In the genomic region with DNA sequence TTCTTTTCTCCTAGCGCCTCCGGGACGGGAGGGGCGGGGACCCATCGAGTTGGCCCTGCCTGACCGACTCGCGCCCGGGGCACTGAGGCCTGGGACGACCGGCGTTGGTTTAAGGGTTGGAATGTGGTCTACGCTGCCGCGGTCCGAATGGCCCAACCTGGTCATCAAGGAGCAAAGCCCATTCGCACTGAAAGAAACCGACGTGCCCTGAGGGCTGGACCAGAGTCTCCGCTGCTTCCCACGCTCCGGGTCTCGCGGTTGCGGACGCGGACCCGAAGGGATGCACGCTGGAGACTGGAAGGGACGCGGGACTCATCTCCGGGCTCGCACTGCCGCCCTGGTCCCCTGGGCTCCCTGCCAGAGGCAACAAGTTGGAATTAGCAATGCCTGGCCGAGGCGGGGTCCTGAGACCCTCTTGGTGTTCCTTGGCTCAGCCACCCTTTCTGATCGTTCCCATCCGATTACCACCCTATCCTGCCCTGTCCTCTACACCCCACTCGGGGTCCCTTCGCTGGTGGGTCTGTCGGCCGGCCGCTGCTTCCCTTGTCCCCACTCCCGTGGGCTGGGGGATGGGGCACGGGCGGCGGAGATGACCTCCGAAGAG, we compare ENCODE assay signal across 9 mouse cellular contexts. TPM values are rescaled to one million over a fixed set of nuclear protein-coding genes. Genes with fewer than 3 reads are reported as not detected.
DNase-seq lines count a peak whose midpoint lies in the region; ATAC-seq and TF ChIP-seq lines count a peak whose summit lies in the region.
"Had no signal": no experiment of that assay in that cellular context is flagged by ENCODE, and none has a peak within 500 bp of the region (broad histone marks: within the 10 kb centered on the region; RNA-seq: fewer than 3 reads in every experiment).

No protein-coding gene starts in this region.

- 0 out of 2 replicates have a peak overlapping the region, but pooled peaks have one; percentile 4 for H3K9ac ChIP-seq in hindbrain, embryonic 14.5 days
- no peak overlapping the region for H3K9ac ChIP-seq in midbrain, postnatal 0 days (replicated peaks; ENCODE audit: low read length, poor library complexity, severe bottlenecking)

- 0 out of 2 replicates have a peak, but pooled peaks have one; percentile 12 for ATAC-seq in hindbrain, embryonic 14.5 days (ENCODE audit: low FRiP score)
- ATAC-seq in midbrain, postnatal 0 days (ENCODE audit: low FRiP score) = no peak
- no peak for ATAC-seq in granulocyte monocyte progenitor cell, adult 5-6 weeks (replicated peaks; ENCODE audit: poor library complexity, severe bottlenecking)
- no peak for ATAC-seq in megakaryocyte-erythroid progenitor cell, adult 5-6 weeks (replicated peaks; ENCODE audit: low FRiP score, low TSS enrichment, poor library complexity, severe bottlenecking)

- peaks cover 23% of the 10 kb centered on the region for H3K4me1 ChIP-seq in hindbrain, embryonic 14.5 days (replicated peaks; ENCODE audit: control insufficient read depth, insufficient read depth, low read length)
- H3K4me1 ChIP-seq in midbrain, postnatal 0 days (ENCODE audit: insufficient read depth, low read length) = peaks cover 17% of the 10 kb centered on the region

- peak overlapping the region; percentile 12 for H3K4me3 ChIP-seq in hindbrain, embryonic 14.5 days (replicated peaks; ENCODE audit: low read length)
- peak overlapping the region; percentile 15; the same call in 1 of the 2 replicates for H3K4me3 ChIP-seq in midbrain, postnatal 0 days (ENCODE audit: low read depth, low read length)

- peaks cover 98% of the 10 kb centered on the region for H3K27me3 ChIP-seq in hindbrain, embryonic 14.5 days (ENCODE audit: control insufficient read depth, insufficient read depth, low read length)
- peaks cover 68% of the 10 kb centered on the region for H3K27me3 ChIP-seq in midbrain, postnatal 0 days (ENCODE audit: insufficient read depth, low read length)

- H3K4me2 ChIP-seq in hindbrain, embryonic 14.5 days (replicated peaks) = peak overlapping the region; percentile 39
- peak overlapping the region; percentile 38 for H3K4me2 ChIP-seq in midbrain, postnatal 0 days (ENCODE audit: low read depth, low read length, poor library complexity, severe bottlenecking)

- TF ChIP-seq CTCF in midbrain, postnatal 0 days (IDR thresholded peaks at IDR 0.05) = no peak

- no peaks in the 10 kb centered on the region for H3K9me3 ChIP-seq in hindbrain, embryonic 14.5 days (ENCODE audit: control insufficient read depth, low read length)
- H3K9me3 ChIP-seq in midbrain, postnatal 0 days (ENCODE audit: low read length) = no peaks in the 10 kb centered on the region

- no peak overlapping the region for H3K27ac ChIP-seq in hindbrain, embryonic 14.5 days
- H3K27ac ChIP-seq in midbrain, postnatal 0 days (ENCODE audit: low read depth, low read length) = no peak overlapping the region

- no peaks in the 10 kb centered on the region for H3K36me3 ChIP-seq in hindbrain, embryonic 14.5 days (replicated peaks; ENCODE audit: control insufficient read depth, insufficient read depth)
- no peaks in the 10 kb centered on the region for H3K36me3 ChIP-seq in midbrain, postnatal 0 days (ENCODE audit: insufficient read depth, low read length)

- DNase-seq in kidney, adult 18-20 months = peak; percentile 15
- DNase-seq in kidney, postnatal 25 days = no peak
- DNase-seq in embryo, embryonic 11 days = peak; percentile 67
- DNase-seq in hindbrain, embryonic 14.5 days (ENCODE audit: low spot score) = peak; percentile 39
- DNase-seq in midbrain, postnatal 0 days (ENCODE audit: low spot score) = peak; percentile 12
- DNase-seq in thymus, postnatal 10 days (ENCODE audit: low spot score in 2 of 2) = no peak

- WGBS in hindbrain, embryonic 14.5 days = under 1% methylated on average over 48 of the region's 48 CpGs
- WGBS in midbrain, postnatal 0 days = under 1% methylated on average over 45 of the region's 48 CpGs

RNA-seq across cellular contexts. Expression of a gene that starts 3.6 kb away (rescaled TPM):
- 0.50 and 0.89 TPM in 2 replicates for polyA plus RNA-seq in hindbrain, embryonic 14.5 days (2014; fragmentation: Nextera tagmentation; extraction: Ambion mirVana)
- 0.99 and 1.4 TPM in 2 replicates for total RNA-seq in midbrain, postnatal 0 days (2014; rRNA removed)
- polyA plus RNA-seq in midbrain, postnatal 0 days (2015; fragmentation: Nextera tagmentation; extraction: Ambion mirVana) = 1.9 and 2.4 TPM in 2 replicates
- total RNA-seq in granulocyte monocyte progenitor cell, adult 5-6 weeks (2014; fragmentation: Nextera tagmentation) = not detected in 2 replicates
- not detected in 2 replicates for total RNA-seq in granulocyte monocyte progenitor cell, adult 5-6 weeks (2017)
- not detected in 2 replicates for total RNA-seq in megakaryocyte-erythroid progenitor cell, adult 5-6 weeks (2014; fragmentation: Nextera tagmentation)
- not detected in 2 replicates for total RNA-seq in megakaryocyte-erythroid progenitor cell, adult 5-6 weeks (2017)
- total RNA-seq: neutrophil, adult 5-6 weeks had no signal

RNA-seq across cellular contexts. Expression of a gene that starts 34.3 kb away (rescaled TPM):
- polyA plus RNA-seq in hindbrain, embryonic 14.5 days (2014; fragmentation: Nextera tagmentation; extraction: Ambion mirVana) = 29.5 and 33.1 TPM in 2 replicates
- total RNA-seq in midbrain, postnatal 0 days (2014; rRNA removed) = 26.7 and 27.4 TPM in 2 replicates
- 32.2 and 36.8 TPM in 2 replicates for polyA plus RNA-seq in midbrain, postnatal 0 days (2015; fragmentation: Nextera tagmentation; extraction: Ambion mirVana)
- total RNA-seq in granulocyte monocyte progenitor cell, adult 5-6 weeks (2014; fragmentation: Nextera tagmentation) = 58.1 and 68.7 TPM in 2 replicates
- 59.2 and 59.7 TPM in 2 replicates for total RNA-seq in granulocyte monocyte progenitor cell, adult 5-6 weeks (2017)
- 89.1 and 94.6 TPM in 2 replicates for total RNA-seq in megakaryocyte-erythroid progenitor cell, adult 5-6 weeks (2014; fragmentation: Nextera tagmentation)
- total RNA-seq in megakaryocyte-erythroid progenitor cell, adult 5-6 weeks (2017) = 115 and 151 TPM in 2 replicates

RNA-seq across cellular contexts. Expression of a gene that starts 51.9 kb away (rescaled TPM):
- polyA plus RNA-seq in hindbrain, embryonic 14.5 days (2014; fragmentation: Nextera tagmentation; extraction: Ambion mirVana) = 19.7 and 20.9 TPM in 2 replicates
- 44.9 and 50.1 TPM in 2 replicates for total RNA-seq in midbrain, postnatal 0 days (2014; rRNA removed)
- polyA plus RNA-seq in midbrain, postnatal 0 days (2015; fragmentation: Nextera tagmentation; extraction: Ambion mirVana) = 13.1 and 13.8 TPM in 2 replicates
- total RNA-seq in granulocyte monocyte progenitor cell, adult 5-6 weeks (2014; fragmentation: Nextera tagmentation) = 41.9 and 65.4 TPM in 2 replicates
- total RNA-seq in granulocyte monocyte progenitor cell, adult 5-6 weeks (2017) = 21.0 and 24.5 TPM in 2 replicates
- total RNA-seq in megakaryocyte-erythroid progenitor cell, adult 5-6 weeks (2014; fragmentation: Nextera tagmentation) = 40.2 and 40.4 TPM in 2 replicates
- 20.9 and 22.9 TPM in 2 replicates for total RNA-seq in megakaryocyte-erythroid progenitor cell, adult 5-6 weeks (2017)

Comparison
In these comparisons a context has a peak if more than half of its experiments do, and no peak if none do; other contexts are left out.
1. DNase-seq: peak in kidney, adult 18-20 months (single experiment), embryo, embryonic 11 days (single experiment), hindbrain, embryonic 14.5 days (single experiment) and midbrain, postnatal 0 days (single experiment); none in kidney, postnatal 25 days (0 of 2) and thymus, postnatal 10 days (0 of 2).